Mouse (Mus musculus) thymus, adult 2 months (tissue): ENCODE measurements around the gene Glis3.

Experiments used
- CTCF ChIP-seq: fragments of 200-500 bp; IDR thresholded peaks from 2 replicates; pipeline ENCODE4 v1.5.1; 2012; ENCODE audit warnings: mild to moderate bottlenecking, control low read depth, low read length, moderate library complexity, borderline replicate concordance; ENCODE audit not compliant: control insufficient read depth, poor library complexity, insufficient read depth; ENCODE audit errors: extremely low read depth
- POLR2A ChIP-seq: fragments of 200-500 bp; IDR thresholded peaks from 2 replicates; pipeline ENCODE4 v1.6.1; 2012; ENCODE audit warnings: mild to moderate bottlenecking, low read length, control low read depth, moderate library complexity; ENCODE audit not compliant: control insufficient read depth, poor library complexity, insufficient read depth; ENCODE audit errors: extremely low read depth

GRCm38 (mm10) chr19:28360884-28361283 lies 319.0 kb downstream of the Glis3 start:
- TF ChIP-seq CTCF (no peak), POLR2A (no peak)
